Mouse (Mus musculus) thymus, adult 2 months (tissue): ENCODE data around the gene Dcaf10. TPM values are rescaled to one million over a fixed set of nuclear protein-coding genes. Genes with fewer than 3 reads are reported as not detected.
A peak's percentile ranks its signal among the peaks of the same experiment; 100 is the strongest.
"Not testable (repeated sequence)": the region's sequence is repeated elsewhere in the genome, so short reads cannot be mapped to it uniquely, and the experiment has no call there.

Experiments used
- DNase-seq: peaks from one replicate; pipeline ENCODE4 v3.0.0; 2021
- H3K27ac ChIP-seq: fragments of 200-500 bp; 2 replicates; pipeline ENCODE4 v1.5.1; 2012; ENCODE audit warnings: low read length, control low read depth; ENCODE audit not compliant: control insufficient read depth, insufficient read depth
- H3K27me3 ChIP-seq: fragments of 200-500 bp; 2 replicates; pipeline ENCODE4 v1.6.1; 2012; ENCODE audit warnings: mild to moderate bottlenecking, low read length, moderate library complexity, mixed read lengths; ENCODE audit not compliant: control insufficient read depth, insufficient read depth
- H3K36me3 ChIP-seq: fragments of 200-500 bp; 2 replicates; pipeline ENCODE4 v1.6.1; 2012; ENCODE audit warnings: mild to moderate bottlenecking, low read length, moderate library complexity; ENCODE audit not compliant: control insufficient read depth, insufficient read depth
- H3K4me1 ChIP-seq: fragments of 200-500 bp; replicated peaks from 2 replicates; pipeline ENCODE4 v1.6.1; 2012; ENCODE audit warnings: low read length; ENCODE audit not compliant: control insufficient read depth, insufficient read depth
- H3K4me3 ChIP-seq: fragments of 200-500 bp; 2 replicates; pipeline ENCODE4 v1.5.1; 2012; ENCODE audit warnings: mild to moderate bottlenecking, low read length, control low read depth, moderate library complexity; ENCODE audit not compliant: control insufficient read depth, insufficient read depth
- CTCF ChIP-seq: fragments of 200-500 bp; IDR thresholded peaks from 2 replicates; pipeline ENCODE4 v1.5.1; 2012; ENCODE audit warnings: mild to moderate bottlenecking, control low read depth, low read length, moderate library complexity, borderline replicate concordance; ENCODE audit not compliant: control insufficient read depth, poor library complexity, insufficient read depth; ENCODE audit errors: extremely low read depth
- POLR2A ChIP-seq: fragments of 200-500 bp; IDR thresholded peaks from 2 replicates; pipeline ENCODE4 v1.6.1; 2012; ENCODE audit warnings: mild to moderate bottlenecking, low read length, control low read depth, moderate library complexity; ENCODE audit not compliant: control insufficient read depth, poor library complexity, insufficient read depth; ENCODE audit errors: extremely low read depth
- WGBS: fragments of 180-500 bp; shearing (Covaris S2); methylation state at CpG from one replicate; pipeline ENCODE4 v1.1.7; 2018; 5-methylcytosine and 5-hydroxymethylcytosine counted together
- polyA plus RNA-seq: library from polyadenylated mRNA; depleted of rRNA; stranded (reverse); fragments of >200 nt; gene quantifications from 2 replicates; pipeline ENCODE4 v1.2.3, GENCODE M21; 2012

Dcaf10 gene
- polyA plus RNA-seq, 1 experiment: 23.5 TPM

DNA sequence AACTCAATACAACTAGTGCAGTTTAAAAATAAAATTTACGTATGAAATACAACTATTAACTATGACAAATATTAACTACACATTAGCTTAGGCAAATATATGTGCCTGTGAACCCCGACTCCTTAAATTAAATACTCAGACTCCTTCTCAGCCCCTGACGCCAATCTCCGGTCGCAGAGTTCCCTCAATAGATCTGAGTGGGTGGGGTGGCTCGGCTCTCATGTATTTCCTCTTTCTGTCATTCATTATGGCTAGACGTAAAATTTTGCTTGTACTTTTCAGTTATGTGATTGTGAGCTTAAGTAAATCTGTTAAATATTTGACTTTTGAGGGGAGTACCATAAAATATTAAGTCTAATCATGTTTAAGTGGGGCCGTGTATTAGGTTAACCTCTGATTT, 51.1 kb downstream of the Dcaf10 start:
- no peak overlapping the region for H3K4me3 ChIP-seq
- no peaks in the 10 kb centered on the region for H3K4me1 ChIP-seq
- peaks cover 13% of the 10 kb centered on the region for H3K36me3 ChIP-seq
- no peaks in the 10 kb centered on the region for H3K27me3 ChIP-seq
- H3K27ac ChIP-seq: no peak overlapping the region
- TF ChIP-seq CTCF: no peak
- no peak for TF ChIP-seq POLR2A
- 47% methylated on average over 8 of the region's 8 CpGs for WGBS
- DNase-seq: no peak

DNA sequence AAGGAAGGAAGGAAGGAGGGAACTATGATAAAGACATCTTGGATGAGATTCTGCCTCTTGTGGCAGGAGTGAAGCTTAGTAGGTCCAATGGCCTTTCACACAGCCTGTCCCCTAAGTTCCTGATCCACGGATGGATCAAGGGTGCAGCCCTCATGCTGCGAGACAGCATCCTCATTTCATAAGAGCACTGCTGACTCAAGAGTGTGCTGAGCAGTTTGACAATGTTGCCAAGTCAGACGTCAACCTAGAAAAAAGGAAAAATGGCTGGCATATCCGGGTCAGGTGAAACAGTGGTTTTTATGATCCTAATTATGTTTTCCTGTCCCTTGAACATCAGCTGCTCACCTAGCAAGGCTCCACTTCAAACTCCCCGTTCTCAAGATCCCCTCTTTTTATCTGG, 51.8 kb downstream of the Dcaf10 start:
- no peaks in the 10 kb centered on the region for H3K4me1 ChIP-seq
- H3K4me3 ChIP-seq: no peak overlapping the region
- no peak for DNase-seq
- no peak overlapping the region for H3K27ac ChIP-seq
- H3K27me3 ChIP-seq: no peaks in the 10 kb centered on the region
- 80% methylated on average over 5 of the region's 5 CpGs for WGBS
- TF ChIP-seq CTCF (no peak), POLR2A (no peak)
- H3K36me3 ChIP-seq: peaks cover 19% of the 10 kb centered on the region

DNA sequence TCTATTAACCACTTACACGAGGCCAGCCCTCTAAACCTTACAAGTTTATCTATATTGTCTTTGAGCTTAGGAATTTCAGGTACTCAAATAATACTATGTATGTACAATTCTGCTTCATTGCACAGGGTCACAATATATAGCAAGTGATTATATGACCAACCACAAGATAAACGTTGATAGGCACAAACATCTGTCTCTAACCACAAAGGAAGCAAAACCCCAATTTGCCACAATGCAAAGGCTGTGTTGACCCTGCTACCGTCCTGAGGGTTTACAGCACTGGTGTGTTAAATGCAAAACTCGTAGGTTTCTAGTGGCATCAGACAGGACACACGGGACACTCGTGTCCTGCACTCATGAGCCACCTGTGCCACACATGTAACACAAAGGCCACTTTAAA, 54.3 kb downstream of the Dcaf10 start:
- not testable (repeated sequence) for H3K4me1 ChIP-seq, H3K27ac ChIP-seq, H3K4me3 ChIP-seq, DNase-seq, H3K27me3 ChIP-seq
- 9% methylated on average over 6 of the region's 6 CpGs for WGBS
- peaks cover 34% of the 10 kb centered on the region for H3K36me3 ChIP-seq

DNA sequence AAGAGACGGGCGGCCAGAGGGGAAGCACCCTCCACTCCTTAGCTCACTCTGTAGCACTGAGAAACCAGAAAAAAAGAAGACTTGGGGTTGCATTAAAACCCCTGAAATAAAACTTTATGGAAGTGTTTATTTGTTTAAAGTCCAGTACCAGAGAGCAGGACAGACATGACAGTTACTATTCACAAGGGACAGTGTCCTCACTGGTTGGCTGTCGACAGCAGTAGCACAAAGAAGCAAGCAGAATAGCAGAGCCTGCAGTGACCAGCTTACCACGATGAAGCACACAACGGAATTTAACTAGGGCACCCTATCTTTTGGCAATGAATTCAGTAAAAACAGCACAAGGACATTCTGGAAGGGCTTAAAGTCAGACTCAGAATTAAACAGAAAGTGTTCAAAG, 56.4 kb downstream of the Dcaf10 start:
- WGBS: 86% methylated on average over 5 of the region's 5 CpGs
- H3K4me3 ChIP-seq, H3K27me3 ChIP-seq, H3K27ac ChIP-seq, DNase-seq, H3K4me1 ChIP-seq: not testable (repeated sequence)
- H3K36me3 ChIP-seq: peaks cover 34% of the 10 kb centered on the region

- Histone ChIP-seq H3K4me3 (no peak overlapping the region), H3K27ac (no peak overlapping the region), H3K36me3 (peaks cover 34% of the 10 kb centered on the region), H3K27me3 (no peaks in the 10 kb centered on the region), H3K4me1 (peaks cover 12% of the 10 kb centered on the region)
- WGBS: 98% methylated on average over 45 of the region's 45 CpGs
- TF ChIP-seq POLR2A (no peak), CTCF (no peak)
- DNase-seq: no peak
Measured at GRCm38 (mm10) chr4:45399421-45400210, 57.7 kb downstream of the Dcaf10 start.

DNA sequence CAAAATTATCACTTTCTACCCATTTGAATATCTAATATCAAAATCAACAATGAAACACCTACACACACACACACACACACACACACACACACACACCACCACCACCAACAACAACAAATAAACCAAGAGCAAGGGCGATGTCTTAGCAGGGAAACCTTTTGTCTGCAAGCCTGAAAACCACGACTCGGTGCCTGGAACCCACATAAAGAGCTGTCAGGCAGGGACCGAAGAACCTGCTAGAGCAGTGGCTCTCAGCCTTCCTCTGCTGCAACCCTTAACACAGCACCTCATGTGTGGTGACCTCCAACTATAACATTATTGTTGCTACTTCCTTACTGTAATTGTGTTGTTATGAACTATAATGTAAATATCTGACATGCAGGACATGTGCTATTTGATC, 60.4 kb downstream of the Dcaf10 start:
- no peaks in the 10 kb centered on the region for H3K27me3 ChIP-seq
- H3K27ac ChIP-seq: peak overlapping the region; percentile 35; the same call in 1 of the 2 replicates
- 5% methylated on average over 4 of the region's 4 CpGs for WGBS
- peaks cover 28% of the 10 kb centered on the region for H3K36me3 ChIP-seq
- H3K4me3 ChIP-seq: no peak overlapping the region
- TF ChIP-seq POLR2A (no peak), CTCF (no peak)
- peaks cover 12% of the 10 kb centered on the region for H3K4me1 ChIP-seq
- DNase-seq: no peak

GRCm38 (mm10) chr4:45402878-45403498, 61.1 kb downstream of the Dcaf10 start:
- Histone ChIP-seq H3K27ac (no peak overlapping the region), H3K4me3 (no peak overlapping the region), H3K36me3 (peaks cover 21% of the 10 kb centered on the region), H3K27me3 (no peaks in the 10 kb centered on the region), H3K4me1 (peaks cover 12% of the 10 kb centered on the region)
- whole genome bisulfite sequencing: 44% methylated on average over 7 of the region's 7 CpGs
- TF ChIP-seq CTCF (no peak), POLR2A (no peak)
- no peak for DNase-seq
